Mouse (Mus musculus) splenic B cell, adult 2 months (primary cell): Measurements from ENCODE around the gene Dennd5a.

Experiments
- DNase-seq: peaks from one replicate; pipeline ENCODE4 v3.0.0-alpha.2; 2011; ENCODE audit warnings: low read depth, low spot score
- H3K27me3 ChIP-seq: 2 replicates; pipeline ENCODE4 v1.6.1; 2012; ENCODE audit warnings: mild to moderate bottlenecking, low read length, moderate library complexity, mixed read lengths; ENCODE audit not compliant: control insufficient read depth, poor library complexity, insufficient read depth, severe bottlenecking
- H3K36me3 ChIP-seq: 2 replicates; pipeline ENCODE4 v1.6.1; 2012; ENCODE audit warnings: mild to moderate bottlenecking, low read length, moderate library complexity, mixed read lengths; ENCODE audit not compliant: control insufficient read depth, poor library complexity, insufficient read depth, severe bottlenecking

The Dennd5a gene

DNA sequence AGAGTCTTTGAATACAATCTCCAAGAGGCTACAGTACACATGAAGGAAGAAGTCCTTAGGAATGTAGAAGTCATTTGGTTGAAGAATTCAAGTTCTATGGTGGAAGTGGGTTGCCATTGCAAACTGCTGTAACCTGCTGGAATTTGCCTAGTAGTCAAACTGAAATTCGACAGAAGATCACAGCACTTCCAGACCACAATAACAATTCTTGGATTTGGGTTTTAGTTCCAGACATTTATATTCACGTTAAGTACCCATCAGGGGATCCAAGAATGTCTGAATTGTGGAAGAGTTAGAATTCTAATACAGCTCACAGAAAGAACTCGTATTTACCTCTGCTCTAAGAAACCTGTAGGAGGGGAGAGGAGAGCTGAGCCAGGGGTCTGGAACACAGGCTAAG lies 109.7 kb downstream of the Dennd5a start:
- DNase-seq, result no peak
- Histone ChIP-seq H3K27me3 (no peaks in the 10 kb centered on the region), H3K36me3 (no peaks in the 10 kb centered on the region)

DNA sequence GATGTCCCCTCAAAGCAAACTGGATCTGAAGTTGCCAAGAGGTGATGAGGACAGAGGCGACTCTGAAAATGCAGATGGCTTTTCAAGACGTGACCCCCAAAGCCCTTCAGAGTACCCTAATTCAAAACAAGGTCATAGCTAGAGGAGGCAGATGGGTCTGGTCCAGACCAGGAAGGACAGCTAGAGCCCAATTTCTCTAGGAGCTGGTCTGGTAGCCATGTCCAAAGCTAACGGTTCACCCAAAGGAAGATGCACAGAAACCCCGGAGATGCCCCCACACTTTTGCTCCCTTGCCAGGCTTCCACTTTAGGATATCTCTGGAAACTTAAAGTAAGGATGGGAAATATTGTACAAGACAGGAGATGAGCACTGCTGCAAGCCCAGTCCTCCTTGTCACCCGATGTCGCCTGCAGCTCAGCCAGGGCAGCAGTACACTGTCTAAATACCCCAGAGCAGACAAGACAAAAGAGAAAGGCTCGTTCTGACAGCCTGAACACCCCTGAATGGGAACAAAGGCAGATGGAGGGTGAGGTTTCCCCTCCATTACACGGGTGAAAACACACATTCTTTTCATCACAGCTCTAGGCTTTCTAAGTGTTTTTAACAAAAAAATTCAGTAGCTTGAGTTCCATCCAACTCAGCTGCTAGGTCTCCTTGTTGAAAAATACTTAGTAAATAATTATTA lies 110.4 kb downstream of the Dennd5a start:
- DNase-seq, result no peak
- Histone ChIP-seq H3K36me3 (no peaks in the 10 kb centered on the region), H3K27me3 (no peaks in the 10 kb centered on the region)

DNA sequence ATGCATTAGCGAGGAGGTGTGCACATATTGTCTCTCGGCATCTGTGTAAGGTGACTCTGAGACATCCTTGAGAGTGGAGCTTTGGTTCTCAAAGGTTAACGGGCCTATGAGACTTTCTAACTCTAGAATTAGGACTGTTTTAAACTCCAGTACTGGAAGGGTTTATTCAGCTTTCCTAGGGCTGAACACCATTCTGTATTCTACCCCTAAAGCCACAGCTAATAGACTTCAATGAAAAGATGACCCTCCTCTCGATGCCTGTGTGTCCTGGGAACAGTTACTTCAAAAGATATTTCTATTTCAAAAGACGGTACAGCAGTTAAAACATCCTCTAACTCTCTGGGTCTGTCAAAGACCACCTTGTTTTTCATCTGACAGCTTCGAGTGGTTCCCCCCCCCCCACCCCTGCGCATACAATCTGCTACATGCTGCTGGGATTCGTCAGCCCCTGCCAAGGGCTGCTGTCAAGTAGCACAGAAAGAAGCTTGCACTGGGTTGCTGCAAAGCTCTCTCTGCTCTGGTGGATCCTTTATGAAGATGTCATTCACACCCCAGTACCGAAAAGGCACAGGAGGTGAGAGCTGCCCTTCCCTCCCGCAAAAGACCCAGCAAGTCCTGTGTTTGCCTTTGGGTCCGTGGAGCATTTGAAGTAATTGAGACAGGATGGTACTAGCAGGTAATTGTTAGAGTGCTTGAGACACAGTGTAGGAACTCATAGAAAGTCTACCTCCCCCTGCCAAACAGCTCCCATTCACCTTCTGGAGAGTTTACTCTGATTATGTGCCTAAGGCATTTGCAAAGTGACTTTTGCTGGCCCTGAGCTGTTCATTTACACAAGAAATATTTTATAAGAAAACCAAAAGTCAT lies 111.2 kb downstream of the Dennd5a start:
- DNase-seq, result no peak
- Histone ChIP-seq H3K36me3 (no peaks in the 10 kb centered on the region), H3K27me3 (no peaks in the 10 kb centered on the region)

DNA sequence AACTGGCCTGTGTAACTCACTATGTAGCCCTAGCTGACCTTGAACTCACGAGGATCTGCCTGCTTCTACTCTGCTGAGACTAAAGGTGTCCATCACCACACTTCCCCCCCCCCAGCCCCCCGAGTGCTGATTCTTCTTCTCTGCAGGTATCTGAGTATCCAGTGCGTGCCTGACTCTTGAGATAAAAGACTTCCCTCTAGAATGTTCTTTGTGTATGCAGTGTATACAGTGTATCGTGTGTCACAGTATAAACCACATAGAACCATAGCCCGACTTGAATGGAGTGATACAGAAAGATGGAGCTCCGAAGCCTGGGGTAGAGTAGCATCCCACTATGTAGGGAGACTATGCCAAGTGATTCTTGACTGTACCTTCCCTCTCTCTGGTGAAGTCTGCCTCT lies 116.2 kb downstream of the Dennd5a start:
- no peaks in the 10 kb centered on the region for H3K27me3 ChIP-seq

More for the DNA sequence above, 116.2 kb downstream of the Dennd5a start:
- no peak for DNase-seq
- H3K36me3 ChIP-seq, result no peaks in the 10 kb centered on the region
